Mouse (Mus musculus) spleen, postnatal 10 days (tissue): ENCODE data around the gene Chpt1.
"Not testable (repeated sequence)": the region's sequence is repeated elsewhere in the genome, so short reads cannot be mapped to it uniquely, and the experiment has no call there.

Source experiments
- DNase-seq, 2 experiments: peaks; one replicate each; pipeline ENCODE4 v3.0.0; 2021 to 2022; ENCODE audit warnings: low spot score in 2 of 2

Gene Chpt1

DNA sequence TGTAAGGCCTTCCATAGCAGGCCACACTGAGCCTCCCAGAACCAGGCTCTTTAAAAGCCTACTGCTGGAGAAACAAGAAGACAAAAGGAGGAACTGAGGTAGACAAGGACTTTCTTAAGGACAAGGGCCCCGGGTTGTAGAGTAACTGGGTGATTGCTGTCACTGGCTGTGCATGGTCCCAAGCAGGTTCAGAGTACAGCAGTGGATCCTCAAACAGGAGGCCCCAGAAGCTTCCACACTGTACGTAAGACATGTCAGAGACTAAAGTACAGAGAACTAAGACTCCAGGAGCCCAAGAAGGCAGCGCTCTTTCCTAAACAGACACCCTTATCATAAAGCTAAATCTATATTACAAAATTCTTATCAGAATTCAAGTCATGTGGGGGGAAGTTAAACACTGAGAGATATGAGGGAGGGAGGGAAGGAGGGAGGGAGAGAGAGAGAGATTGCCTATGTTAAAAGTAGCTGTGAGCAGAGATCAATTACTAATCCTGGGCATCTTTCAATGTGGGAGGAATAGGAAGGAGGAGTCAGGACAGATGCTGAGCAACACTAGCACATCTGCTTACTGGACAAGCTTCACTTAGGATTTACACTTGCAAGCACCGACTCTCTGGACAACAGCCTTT is 8.8 kb downstream of the Chpt1 start:
- DNase-seq = no peak

- no peak for DNase-seq
Measured at GRCm38 (mm10) chr10:88492658-88493057, 11.2 kb downstream of the Chpt1 start.

GRCm38 (mm10) chr10:88491632-88492031 is 12.2 kb downstream of the Chpt1 start:
- no peak for DNase-seq

DNA sequence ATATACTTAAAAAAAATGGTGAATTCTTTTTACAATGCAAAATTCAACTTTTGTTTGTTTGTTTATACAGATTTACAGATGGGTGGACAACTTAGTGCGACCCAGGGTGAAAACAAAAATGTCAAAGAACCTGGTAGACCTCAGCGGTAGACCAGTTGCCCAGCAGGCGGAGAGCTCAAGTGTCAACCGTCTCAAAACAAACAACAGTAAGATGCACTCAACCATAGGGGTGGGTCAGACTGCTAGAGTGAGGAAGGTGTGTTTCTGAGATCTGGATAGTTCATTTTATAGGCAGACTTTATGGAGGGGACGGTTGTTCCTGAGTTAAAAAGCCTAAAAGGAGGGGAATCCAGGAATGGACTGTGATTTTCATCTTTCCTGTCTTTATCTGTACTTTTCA is 15.2 kb downstream of the Chpt1 start:
- no peak for DNase-seq

DNA sequence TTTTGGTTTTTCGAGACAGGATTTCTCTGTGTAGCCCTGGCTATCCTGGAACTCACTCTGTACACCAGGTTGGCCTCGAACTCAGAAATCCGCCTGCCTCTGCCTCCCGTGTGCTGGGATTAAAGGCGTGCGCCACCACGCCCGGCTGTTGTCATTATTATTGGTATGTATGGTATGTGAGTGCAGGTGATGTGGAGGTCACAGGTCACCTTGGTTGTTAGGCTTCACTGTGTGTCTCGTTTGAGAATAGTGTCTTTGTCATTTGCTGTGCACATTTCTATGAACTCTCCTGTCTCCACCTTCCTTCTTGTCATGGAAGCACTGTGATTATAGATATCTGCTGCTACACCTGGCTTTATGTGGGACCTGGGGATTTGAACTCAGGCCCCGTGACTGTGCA is 21.0 kb downstream of the Chpt1 start:
- DNase-seq = not testable (repeated sequence)

DNA sequence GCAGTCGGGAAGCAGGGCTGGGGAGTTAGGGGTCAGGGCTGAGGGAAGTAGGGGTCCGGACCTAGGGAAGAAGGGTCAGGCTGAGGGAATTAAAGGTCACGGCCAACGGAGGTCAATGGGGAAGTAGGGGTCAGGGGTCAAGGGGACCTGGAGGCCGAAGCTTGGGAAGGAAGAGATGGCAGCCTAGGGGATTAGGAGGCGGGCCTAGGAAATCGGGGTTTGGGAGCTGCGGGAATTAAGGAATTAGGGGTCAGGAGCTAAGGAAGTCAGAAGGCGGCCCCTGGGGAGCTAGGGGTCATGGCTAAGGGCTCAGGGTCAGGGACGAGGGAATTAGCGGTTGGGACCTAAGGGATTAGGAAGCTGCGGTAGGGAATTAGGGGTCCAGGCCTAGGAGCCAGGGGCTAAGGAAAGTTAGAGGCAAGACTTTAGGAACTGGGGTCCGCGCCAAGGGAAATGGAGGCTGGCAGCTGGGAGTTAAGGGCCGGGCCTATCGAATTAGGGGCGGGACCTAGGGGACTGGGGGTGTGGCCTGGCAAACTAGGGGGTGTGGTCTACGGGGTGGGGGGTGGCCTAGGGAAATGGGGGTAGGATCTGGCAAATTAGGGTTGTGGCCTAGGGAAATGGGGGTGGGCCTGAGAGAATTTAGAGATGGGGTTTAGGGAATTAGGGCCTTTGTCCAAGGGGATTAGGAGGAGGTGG is 43.6 kb downstream of the Chpt1 start:
- no peak for DNase-seq

- DNase-seq = no peak
Measured at GRCm38 (mm10) chr10:88459502-88459992, 44.3 kb downstream of the Chpt1 start, which contains the start of gene Sycp3. Gene Sycp3 (plus strand): TSS chr10:88459569.

- no peak for DNase-seq
Measured at GRCm38 (mm10) chr10:88457816-88458215, 46.1 kb downstream of the Chpt1 start.

GRCm38 (mm10) chr10:88451990-88452389 is 51.9 kb downstream of the Chpt1 start:
- DNase-seq = no peak

DNA sequence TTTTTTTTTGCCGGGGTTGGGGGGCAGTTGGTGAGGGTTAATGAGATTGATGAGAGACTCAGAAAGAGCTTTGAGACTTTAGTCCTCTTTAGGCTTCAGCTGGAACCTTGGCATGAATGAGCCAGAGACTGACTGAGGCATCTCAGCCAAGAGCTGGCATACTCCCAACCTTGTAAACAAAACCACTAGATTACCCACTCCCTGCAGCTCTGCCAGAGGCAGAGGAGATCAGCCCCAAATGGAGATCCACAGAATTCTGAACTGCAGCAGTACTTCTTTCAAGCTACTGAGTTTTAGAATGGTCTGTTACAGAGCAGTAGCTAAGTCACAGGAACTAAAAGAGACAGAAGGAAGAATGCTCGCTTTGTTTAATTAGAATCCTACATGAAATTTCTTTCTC is 52.7 kb downstream of the Chpt1 start:
- no peak for DNase-seq

GRCm38 (mm10) chr10:88441224-88441623 is 62.6 kb downstream of the Chpt1 start:
- DNase-seq = no peak

GRCm38 (mm10) chr10:88427998-88428397 is 75.9 kb downstream of the Chpt1 start:
- no peak for DNase-seq

- DNase-seq = no peak
Measured at GRCm38 (mm10) chr10:88426896-88427295, 77.0 kb downstream of the Chpt1 start.

DNA sequence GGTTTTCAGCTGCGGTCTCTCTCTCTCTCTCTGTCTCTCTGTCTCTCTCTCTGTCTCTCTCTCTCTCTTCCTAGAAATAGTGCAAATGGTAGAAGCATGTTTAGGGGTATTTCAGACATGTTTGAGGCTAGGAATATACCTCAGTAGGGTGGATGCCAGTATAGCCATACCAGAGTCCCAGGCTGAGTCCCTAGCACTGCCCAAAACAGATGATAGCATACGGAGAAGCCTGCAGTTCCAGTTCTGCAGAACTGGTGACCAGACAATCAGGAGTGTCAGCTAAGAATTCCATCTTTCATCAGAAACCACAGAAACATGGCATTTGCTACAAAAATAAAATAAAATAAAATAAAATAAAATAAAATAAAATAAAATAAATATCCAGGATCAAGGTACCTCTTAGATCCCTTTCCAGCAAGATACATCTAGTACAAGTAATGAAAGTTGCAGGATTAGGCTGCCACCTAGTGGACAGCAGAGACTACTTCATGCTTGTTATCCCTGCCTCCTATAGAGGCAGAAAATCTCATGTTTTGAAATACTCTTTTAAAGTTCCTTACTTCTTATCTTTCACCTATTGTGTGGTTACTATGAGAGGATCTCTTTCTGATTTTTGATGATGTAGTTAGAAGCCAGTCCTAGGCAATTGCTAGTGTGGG is 77.6 kb downstream of the Chpt1 start:
- DNase-seq = peak in 1 of 2 experiments; percentile 63

DNA sequence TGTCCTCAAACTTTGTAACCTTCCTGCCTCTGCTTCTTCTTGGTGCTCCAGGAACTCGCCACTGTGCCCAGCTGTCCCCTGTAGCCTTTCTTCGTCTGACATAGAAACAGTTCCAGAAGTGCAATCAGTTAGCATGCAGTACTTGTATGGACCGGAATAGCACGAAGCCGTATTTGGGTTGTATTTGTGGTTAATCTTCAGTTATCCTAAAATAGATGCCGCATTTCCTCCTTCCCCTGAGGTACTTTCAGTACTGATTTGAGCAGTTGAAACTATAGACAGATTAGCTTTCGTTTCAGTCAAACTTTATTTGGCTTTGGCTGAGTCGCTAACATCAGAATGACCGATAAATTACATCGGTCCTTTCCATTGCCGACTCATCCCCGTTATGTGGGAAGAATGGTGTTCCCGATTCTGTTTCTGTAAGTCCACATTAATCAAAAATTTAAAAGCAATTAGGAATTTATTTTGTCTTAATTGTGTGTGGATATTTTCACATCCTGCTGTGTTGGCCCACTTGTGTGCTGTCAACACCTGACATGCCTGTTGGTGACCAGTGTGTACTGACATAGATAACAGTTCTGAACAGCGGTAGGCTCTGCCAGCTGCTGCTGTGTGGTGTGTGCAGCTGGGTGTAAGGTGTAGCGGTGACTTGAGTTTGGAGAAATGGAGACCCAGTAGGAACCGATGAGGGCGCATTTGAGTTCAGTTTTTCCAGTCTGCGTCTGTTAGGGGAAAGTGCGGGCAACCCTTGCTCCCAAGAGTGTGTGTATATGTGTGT is 83.0 kb downstream of the Chpt1 start:
- DNase-seq = peak in 1 of 2 experiments; percentile 26

GRCm38 (mm10) chr10:88420141-88420541 is 83.7 kb downstream of the Chpt1 start:
- DNase-seq = no peak

GRCm38 (mm10) chr10:88417686-88418085 is 86.2 kb downstream of the Chpt1 start:
- DNase-seq = no peak

DNA sequence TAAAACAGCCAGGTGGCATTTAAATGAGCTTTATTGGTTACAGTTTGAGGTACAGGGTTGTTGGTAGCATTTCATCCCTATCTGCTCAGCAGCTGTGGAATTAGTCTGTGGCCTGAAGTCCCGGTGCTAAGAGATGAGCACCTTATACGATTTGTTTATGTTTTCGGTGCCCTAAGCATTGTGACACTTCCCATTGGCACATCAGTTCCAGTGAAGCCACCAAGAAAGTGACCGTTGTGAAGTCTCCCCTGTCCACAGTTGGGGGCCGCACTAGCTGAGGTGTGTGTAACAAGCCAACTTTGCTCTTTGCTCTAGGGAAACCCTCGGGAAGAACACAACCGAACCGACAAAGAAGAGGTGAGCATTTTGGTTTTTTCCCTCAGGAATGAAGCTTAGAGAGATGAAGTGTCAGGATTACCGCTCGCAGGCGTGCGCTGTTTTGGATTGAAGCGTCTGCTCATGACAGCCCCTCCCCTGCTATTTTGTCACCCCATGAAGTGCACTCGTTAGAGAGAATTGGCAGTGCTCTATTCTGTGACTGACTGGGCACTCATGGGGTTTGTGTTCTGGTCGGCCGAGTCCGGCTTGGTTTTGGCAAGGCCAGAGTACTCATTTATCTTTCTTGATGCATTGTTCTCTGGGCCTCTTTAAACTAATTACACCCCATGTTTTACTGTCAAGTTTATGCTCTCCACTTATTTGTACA is 91.4 kb downstream of the Chpt1 start:
- no peak for DNase-seq

DNA sequence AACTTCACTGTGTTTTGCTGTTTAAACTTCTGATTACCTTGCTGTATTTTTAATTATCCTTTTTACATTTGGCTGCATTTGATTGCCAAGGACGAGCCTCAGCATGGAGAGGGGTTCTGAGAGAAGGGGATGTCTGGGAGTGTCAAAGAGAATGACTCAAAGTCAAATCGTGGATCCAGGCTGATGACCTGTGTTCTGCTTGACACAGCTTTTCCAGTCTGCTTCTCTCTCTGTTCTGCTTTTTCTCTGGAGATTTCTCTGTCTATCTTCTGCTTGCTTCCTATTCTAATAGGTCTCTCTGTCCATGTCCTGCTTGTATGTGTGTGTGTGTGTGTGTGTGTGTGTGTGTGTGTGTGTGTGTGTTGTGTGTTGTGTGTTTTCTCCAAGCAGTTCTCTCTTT is 94.1 kb downstream of the Chpt1 start:
- no peak for DNase-seq

- DNase-seq = no peak
Measured at GRCm38 (mm10) chr10:88407875-88408631, 95.8 kb downstream of the Chpt1 start.

DNA sequence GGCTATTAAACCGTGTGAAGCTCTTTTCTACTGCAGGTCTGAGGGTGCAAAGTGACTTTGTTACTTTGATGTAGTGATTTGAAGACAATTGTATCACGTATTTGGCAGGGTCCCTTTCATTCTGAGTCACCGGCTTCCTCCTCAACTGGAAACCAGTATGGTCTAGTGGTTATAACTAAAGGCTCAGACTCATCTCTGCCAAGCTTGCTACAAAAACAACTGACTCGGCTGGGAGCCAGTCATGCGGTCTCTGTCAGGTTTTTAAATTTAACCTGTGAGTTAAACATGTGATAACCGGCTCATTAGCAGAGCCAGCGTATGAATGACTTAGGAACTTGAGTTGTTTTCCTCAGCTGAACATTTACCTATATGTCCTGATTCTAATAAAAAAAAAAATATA is 98.1 kb downstream of the Chpt1 start:
- no peak for DNase-seq
